Mouse (Mus musculus): ENCODE measurements around the gene Guca1a. TPM values are rescaled to one million over a fixed set of nuclear protein-coding genes. Genes with fewer than 3 reads are reported as not detected.
"Not testable (repeated sequence)": the region's sequence is repeated elsewhere in the genome, so short reads cannot be mapped to it uniquely, and the experiment has no call there.

Gene Guca1a
- total RNA-seq, 1 experiment from 2014 or later: 3.4 TPM

DNA sequence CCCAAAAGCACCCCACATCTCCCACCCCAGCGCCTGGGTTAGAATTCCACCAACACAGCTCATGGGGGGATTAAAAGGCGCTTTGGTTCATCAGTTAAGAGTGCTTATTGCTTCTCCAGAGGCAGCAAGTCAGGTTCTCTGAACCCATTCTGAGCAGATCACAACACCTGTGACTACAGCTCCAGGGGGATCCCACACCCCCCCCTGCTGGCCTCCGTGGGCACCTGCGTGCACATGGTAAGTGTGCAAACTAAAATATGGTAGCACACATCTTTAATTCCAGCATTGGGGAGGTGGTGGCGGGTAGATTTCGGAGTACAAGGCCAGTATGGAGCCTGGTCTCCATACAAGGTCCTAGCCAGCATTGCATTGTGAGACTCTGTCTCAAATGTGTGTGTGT lies 26.9 kb upstream of the Guca1a start:
- ATAC-seq (replicated peaks in 1 of 2; ENCODE audit: insufficient read depth in 1 of 2, low FRiP score in 2 of 2, low TSS enrichment in 1 of 2, low read depth in 1 of 2, poor library complexity in 2 of 2, severe bottlenecking in 2 of 2): no peak

- no peak for ATAC-seq (replicated peaks in 1 of 2; ENCODE audit: insufficient read depth in 1 of 2, low FRiP score in 2 of 2, low TSS enrichment in 1 of 2, low read depth in 1 of 2, poor library complexity in 2 of 2, severe bottlenecking in 2 of 2)
Observed at GRCm38 (mm10) chr17:47424186-47424585, 23.8 kb upstream of the Guca1a start.

- not testable (repeated sequence) for ATAC-seq (replicated peaks in 1 of 2; ENCODE audit: insufficient read depth in 1 of 2, low FRiP score in 2 of 2, low TSS enrichment in 1 of 2, low read depth in 1 of 2, poor library complexity in 2 of 2, severe bottlenecking in 2 of 2)
Observed at GRCm38 (mm10) chr17:47422616-47423015, 22.2 kb upstream of the Guca1a start.

GRCm38 (mm10) chr17:47421566-47421965 lies 21.2 kb upstream of the Guca1a start:
- no peak for ATAC-seq (replicated peaks in 1 of 2; ENCODE audit: insufficient read depth in 1 of 2, low FRiP score in 2 of 2, low TSS enrichment in 1 of 2, low read depth in 1 of 2, poor library complexity in 2 of 2, severe bottlenecking in 2 of 2)

GRCm38 (mm10) chr17:47420195-47420594 lies 19.8 kb upstream of the Guca1a start:
- ATAC-seq (replicated peaks in 1 of 2; ENCODE audit: insufficient read depth in 1 of 2, low FRiP score in 2 of 2, low TSS enrichment in 1 of 2, low read depth in 1 of 2, poor library complexity in 2 of 2, severe bottlenecking in 2 of 2): no peak

DNA sequence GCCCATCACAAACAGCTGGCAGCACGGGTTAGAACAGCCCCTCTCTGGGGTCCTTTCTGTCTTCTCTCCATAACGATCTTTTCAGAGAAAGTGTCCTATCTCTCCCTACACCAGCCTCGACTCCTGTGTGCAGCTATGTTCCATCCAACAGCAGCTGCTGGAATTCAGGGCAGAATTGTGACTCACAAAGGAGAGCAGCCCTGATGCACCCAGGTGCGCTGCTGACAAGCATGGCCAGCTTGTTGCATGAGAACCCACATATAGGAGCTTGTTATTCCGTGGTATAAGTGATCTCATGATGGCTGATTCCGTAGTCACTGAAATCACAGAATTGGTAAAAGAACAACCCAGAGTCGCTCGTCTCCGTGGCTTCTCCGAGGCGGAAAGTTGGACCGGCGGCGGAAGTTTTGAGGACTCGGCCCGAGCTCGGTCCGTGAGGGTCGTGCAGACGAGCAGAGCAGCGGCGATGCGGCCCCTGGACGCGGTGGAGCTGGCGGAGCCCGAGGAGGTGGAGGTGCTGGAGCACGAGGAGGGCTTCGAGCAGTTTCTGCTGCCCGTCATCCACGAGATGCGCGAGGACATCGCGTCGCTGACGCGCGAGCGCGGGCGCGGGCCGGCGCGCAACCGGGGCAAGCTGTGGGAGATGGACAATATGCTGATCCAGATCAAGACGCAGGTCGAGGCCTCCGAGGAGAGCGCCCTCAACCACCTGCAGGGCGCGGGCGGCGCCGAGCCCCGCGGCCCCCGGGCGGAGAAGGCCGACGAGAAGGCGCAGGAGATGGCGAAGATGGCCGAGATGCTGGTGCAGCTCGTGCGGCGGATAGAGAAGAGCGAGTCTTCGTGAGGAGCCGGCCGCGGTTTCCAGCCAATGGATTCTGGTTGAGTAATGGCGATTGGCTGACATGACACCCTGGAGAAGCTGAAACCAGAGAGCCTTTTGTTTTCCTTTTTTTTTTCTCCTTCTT lies 9.8 kb upstream of the Guca1a start:
- peak; percentile 27 to 38; a peak in 3 of 4 replicates for ATAC-seq (replicated peaks in 1 of 2; ENCODE audit: insufficient read depth in 1 of 2, low FRiP score in 2 of 2, low TSS enrichment in 1 of 2, low read depth in 1 of 2, poor library complexity in 2 of 2, severe bottlenecking in 2 of 2)

GRCm38 (mm10) chr17:47408558-47408898 lies 8.1 kb upstream of the Guca1a start:
- peak; percentile 79 to 86 for ATAC-seq (replicated peaks in 1 of 2; ENCODE audit: insufficient read depth in 1 of 2, low FRiP score in 2 of 2, low TSS enrichment in 1 of 2, low read depth in 1 of 2, poor library complexity in 2 of 2, severe bottlenecking in 2 of 2)

- ATAC-seq (replicated peaks in 1 of 2; ENCODE audit: insufficient read depth in 1 of 2, low FRiP score in 2 of 2, low TSS enrichment in 1 of 2, low read depth in 1 of 2, poor library complexity in 2 of 2, severe bottlenecking in 2 of 2): no peak
Observed at GRCm38 (mm10) chr17:47407717-47408557, 7.6 kb upstream of the Guca1a start.

DNA sequence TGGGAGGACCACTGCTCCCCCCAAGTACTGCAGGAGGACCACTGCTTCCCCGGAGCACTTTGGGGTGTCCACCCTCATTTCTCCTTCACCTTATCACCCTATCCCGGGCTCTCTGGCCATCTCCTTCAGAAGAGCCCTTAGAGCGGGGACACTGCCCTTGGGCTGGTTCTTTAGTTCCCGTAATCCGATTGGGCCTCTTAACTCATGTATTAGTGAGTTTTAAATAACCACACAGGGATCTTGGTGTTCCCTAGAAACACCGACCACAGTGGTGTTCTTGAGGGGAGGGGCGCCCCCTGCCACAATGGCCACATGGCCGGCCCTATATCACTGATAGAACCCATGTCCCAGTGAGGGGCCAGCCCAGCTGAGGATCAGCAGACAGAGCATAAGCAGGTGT lies 1.3 kb downstream of the Guca1a start:
- ATAC-seq (replicated peaks in 1 of 2; ENCODE audit: insufficient read depth in 1 of 2, low FRiP score in 2 of 2, low TSS enrichment in 1 of 2, low read depth in 1 of 2, poor library complexity in 2 of 2, severe bottlenecking in 2 of 2): no peak

- peak; percentile 84 to 96 for ATAC-seq (replicated peaks in 1 of 2; ENCODE audit: insufficient read depth in 1 of 2, low FRiP score in 2 of 2, low TSS enrichment in 1 of 2, low read depth in 1 of 2, poor library complexity in 2 of 2, severe bottlenecking in 2 of 2)
Observed at GRCm38 (mm10) chr17:47395376-47395913, 4.9 kb downstream of the Guca1a start.

DNA sequence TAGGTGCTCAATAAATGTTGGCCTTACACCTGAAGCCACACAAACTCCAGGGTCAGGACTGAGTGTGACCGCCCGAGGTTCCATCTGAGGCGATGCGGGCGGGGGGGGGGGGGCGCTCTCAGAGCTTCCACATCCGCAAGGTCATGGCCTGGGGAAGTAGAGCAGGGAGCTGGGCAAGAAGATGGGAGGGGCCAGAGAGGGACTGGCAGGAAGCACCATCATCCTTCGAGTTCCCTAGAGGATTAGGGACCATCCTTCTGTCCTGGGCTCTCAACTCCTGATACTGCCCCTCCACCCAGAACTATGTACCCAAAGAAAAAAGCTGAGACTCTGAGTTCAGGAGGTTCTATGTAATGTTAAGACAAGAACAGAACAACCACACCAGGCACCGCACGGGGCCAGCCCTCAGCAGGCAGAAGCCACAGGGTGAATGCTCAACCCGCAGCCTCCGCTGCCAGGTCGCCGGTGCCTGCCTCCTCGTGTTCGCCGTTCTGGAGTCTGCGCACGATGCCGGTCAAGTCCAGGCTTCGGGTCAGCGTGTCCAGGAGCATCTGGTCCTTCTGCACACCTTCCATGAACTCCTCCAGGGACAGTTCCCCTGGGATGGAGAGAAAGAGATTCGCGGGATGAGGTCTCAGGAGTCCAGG lies 6.0 kb downstream of the Guca1a start:
- peak; percentile 9 to 51; a peak in 2 of 4 replicates for ATAC-seq (replicated peaks in 1 of 2; ENCODE audit: insufficient read depth in 1 of 2, low FRiP score in 2 of 2, low TSS enrichment in 1 of 2, low read depth in 1 of 2, poor library complexity in 2 of 2, severe bottlenecking in 2 of 2)

DNA sequence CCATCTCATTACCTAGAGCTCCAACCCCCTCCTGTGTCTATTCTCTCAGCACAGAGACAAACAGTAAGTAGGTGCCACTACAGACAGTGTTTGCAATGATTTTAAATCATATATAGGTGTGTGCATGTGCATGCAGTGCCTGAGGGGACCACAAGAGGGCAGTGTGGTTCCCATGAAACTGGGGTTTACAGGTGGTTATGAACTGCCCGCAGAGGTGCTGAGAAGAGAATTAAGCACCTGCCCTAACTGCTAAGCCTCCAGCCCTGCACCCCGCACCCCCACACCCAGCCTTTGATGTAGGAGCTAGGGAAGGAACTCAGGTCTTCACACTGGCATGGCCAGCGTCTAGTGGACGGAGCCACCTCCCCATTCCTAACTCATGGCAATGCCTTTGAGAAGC lies 13.7 kb downstream of the Guca1a start:
- ATAC-seq (replicated peaks in 1 of 2; ENCODE audit: insufficient read depth in 1 of 2, low FRiP score in 2 of 2, low TSS enrichment in 1 of 2, low read depth in 1 of 2, poor library complexity in 2 of 2, severe bottlenecking in 2 of 2): peak; percentile 49 to 72; a peak in 3 of 4 replicates

DNA sequence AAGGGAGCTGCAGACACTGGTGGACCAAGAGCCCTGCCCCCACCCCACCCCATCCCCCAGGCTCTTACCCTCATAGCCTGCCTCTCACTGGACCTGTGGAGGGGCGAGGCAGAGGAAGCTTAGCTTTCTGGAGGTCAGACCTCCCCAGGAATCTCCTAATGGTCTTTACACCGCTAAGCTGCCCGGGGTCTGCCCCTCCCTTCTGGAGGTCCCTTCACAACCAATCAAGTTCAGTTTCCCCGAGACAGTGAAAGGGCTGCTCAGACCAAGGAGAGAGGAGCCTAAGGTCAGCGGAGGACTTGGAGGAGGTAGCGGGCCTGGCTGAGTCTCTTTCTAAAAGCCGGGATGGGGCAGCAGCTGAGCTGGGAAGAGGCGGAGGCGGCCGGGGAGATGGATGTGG lies 15.2 kb downstream of the Guca1a start, which contains the start of gene Guca1b:
Guca1b (plus strand) TSS at position 249 of the 400 bp plus-strand sequence.
- no peak for ATAC-seq (replicated peaks in 1 of 2; ENCODE audit: insufficient read depth in 1 of 2, low FRiP score in 2 of 2, low TSS enrichment in 1 of 2, low read depth in 1 of 2, poor library complexity in 2 of 2, severe bottlenecking in 2 of 2)

- ATAC-seq (replicated peaks in 1 of 2; ENCODE audit: insufficient read depth in 1 of 2, low FRiP score in 2 of 2, low TSS enrichment in 1 of 2, low read depth in 1 of 2, poor library complexity in 2 of 2, severe bottlenecking in 2 of 2): no peak
Observed at GRCm38 (mm10) chr17:47384064-47384463, 16.3 kb downstream of the Guca1a start.

DNA sequence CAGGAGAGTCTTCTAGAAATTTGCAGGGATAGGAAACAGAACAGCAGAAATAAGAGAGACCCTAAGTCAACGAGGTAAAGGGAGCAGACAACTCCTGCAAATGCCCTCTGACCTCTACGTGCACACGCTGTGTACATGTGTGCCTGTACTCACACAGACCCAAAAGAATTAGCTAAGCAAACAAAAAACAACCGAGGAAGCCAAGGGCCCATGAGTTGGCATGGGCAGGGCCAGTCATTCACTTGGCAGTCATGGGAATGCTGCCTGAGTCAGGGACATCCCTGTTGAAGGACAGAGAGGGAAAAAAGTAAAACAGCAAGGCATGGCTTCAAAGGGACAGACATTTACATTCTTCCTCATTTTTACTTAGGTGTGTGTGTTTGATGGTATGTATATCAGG lies 17.1 kb downstream of the Guca1a start:
- ATAC-seq (replicated peaks in 1 of 2; ENCODE audit: insufficient read depth in 1 of 2, low FRiP score in 2 of 2, low TSS enrichment in 1 of 2, low read depth in 1 of 2, poor library complexity in 2 of 2, severe bottlenecking in 2 of 2): no peak

DNA sequence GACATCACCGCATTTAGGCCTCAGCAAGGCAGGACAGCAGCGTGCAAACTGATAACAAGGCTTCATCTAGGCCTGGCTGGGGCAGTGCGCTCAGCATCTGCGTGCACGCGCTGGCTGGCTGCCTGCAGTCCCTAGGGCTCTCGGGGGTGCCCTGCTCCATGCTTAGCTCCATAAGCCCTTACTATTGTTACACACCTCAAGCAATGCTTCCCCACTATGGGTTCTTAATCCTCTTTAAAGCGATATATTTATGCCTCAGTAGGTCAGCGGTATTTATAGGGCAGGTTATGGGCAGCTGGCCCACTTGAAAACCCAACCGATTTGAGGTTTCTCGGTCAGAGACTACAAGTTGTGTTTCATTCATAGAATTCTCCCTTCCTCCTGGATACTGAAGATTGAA lies 18.5 kb downstream of the Guca1a start:
- ATAC-seq (replicated peaks in 1 of 2; ENCODE audit: insufficient read depth in 1 of 2, low FRiP score in 2 of 2, low TSS enrichment in 1 of 2, low read depth in 1 of 2, poor library complexity in 2 of 2, severe bottlenecking in 2 of 2): no peak

DNA sequence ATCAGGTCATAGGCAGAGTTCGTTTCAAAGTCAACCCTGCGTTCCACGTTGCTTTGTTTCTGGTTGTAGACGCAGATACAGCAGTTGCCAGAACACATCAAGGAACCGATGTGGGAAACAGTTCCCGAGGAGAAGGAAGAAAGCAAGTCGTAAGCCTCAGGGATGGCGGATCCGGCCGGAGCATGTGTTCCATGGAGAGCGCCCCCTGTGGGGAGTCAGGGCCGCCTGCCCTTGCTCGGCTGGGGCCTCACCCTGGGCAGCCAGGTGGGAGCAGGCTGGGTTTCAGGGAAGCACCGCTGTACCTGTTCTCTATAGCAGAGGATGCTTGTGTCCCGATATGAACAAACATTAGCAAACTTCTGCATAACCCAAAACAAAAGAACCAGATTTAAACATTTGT lies 22.3 kb downstream of the Guca1a start:
- ATAC-seq (replicated peaks in 1 of 2; ENCODE audit: insufficient read depth in 1 of 2, low FRiP score in 2 of 2, low TSS enrichment in 1 of 2, low read depth in 1 of 2, poor library complexity in 2 of 2, severe bottlenecking in 2 of 2): no peak
